In genomic region chr12:70196341-70196740, GRCm38 (mm10) we compare ENCODE assay signal across 18 mouse cellular contexts. TPM values are rescaled to one million over a fixed set of nuclear protein-coding genes. Genes with fewer than 3 reads are reported as not detected.
DNase-seq lines count a peak whose midpoint lies in the region.
"Had no signal": no experiment of that assay in that cellular context is flagged by ENCODE, and none has a peak within 500 bp of the region (broad histone marks: within the 10 kb centered on the region; RNA-seq: fewer than 3 reads in every experiment).

No protein-coding gene starts in this region.

- peak; percentile 59 for DNase-seq in adrenal gland, postnatal 10 days
- no peak for DNase-seq in adrenal gland, adult 8-10 months
- DNase-seq in 3134 (ENCODE audit: extremely low read depth, insufficient read length, low spot score): peak; percentile 11
- peak; percentile 71 for DNase-seq in adipocyte (ENCODE audit: low spot score)
- peak; percentile 24 for DNase-seq in brain, adult 2 months (ENCODE audit: low read depth, low spot score)
- no peak for DNase-seq in layer of hippocampus, postnatal 36 days
- DNase-seq: B cell, adult 2 months; cerebellum, adult 11 months; cerebellum, adult 8-10 months; cerebellum, postnatal 14 days; embryo, embryonic 11 days; gastrocnemius, postnatal 10 days; heart, adult 2 months; kidney, adult 8-10 months had no signal

RNA-seq across cellular contexts. Expression of gene Pygl, which starts 34.9 kb away (rescaled TPM):
- total RNA-seq in adrenal gland, postnatal 10 days (2021): 10 to 100 TPM; 48.7 to 82.7 TPM
- total RNA-seq in adrenal gland, adult 8-10 months (2022): 10 to 100 TPM in 3 of 4 experiments, 1 to 10 TPM in 1; 9.5 to 74.3 (median 43.1) TPM
- 1 to 10 TPM; 3.4 to 5.8 TPM for total RNA-seq in layer of hippocampus, postnatal 36 days (2021)

RNA-seq across cellular contexts. Expression of gene Abhd12b, which starts 42.4 kb away (rescaled TPM):
- total RNA-seq in adrenal gland, postnatal 10 days (2021): not detected
- not detected for total RNA-seq in adrenal gland, adult 8-10 months (2022)
- under 1 TPM in 1 of 2 experiments, not detected in 1; 0.20 TPM for total RNA-seq in layer of hippocampus, postnatal 36 days (2021)
- total RNA-seq: common myeloid progenitor, adult 5-6 weeks; gastrocnemius, postnatal 10 days; gastrocnemius, postnatal 4 days; heart, adult 2 months; heart, postnatal 25 days; MEL had no signal

Comparison
In these comparisons a context has a peak if more than half of its experiments do, and no peak if none do; other contexts are left out.
1. DNase-seq: peak in adrenal gland, postnatal 10 days (single experiment), 3134 (single experiment), adipocyte (single experiment) and brain, adult 2 months (single experiment); none in adrenal gland, adult 8-10 months (single experiment) and layer of hippocampus, postnatal 36 days (0 of 2).